Mouse (Mus musculus) lung, embryonic 16.5 days (tissue): ENCODE data around the gene Larp4. TPM values are rescaled to one million over a fixed set of nuclear protein-coding genes. Genes with fewer than 3 reads are reported as not detected.

ENCODE experiments used
- ATAC-seq: fragments of 200-750 bp; cut with Nextera tagmentation; 2 replicates; pipeline ENCODE4 v1.8.0; 2017; ENCODE audit warnings: low read depth, mild to moderate bottlenecking, moderate library complexity
- H3K27ac ChIP-seq: fragments of 300-500 bp; sonication (generic); 2 replicates; pipeline ENCODE4 v1.5.1; 2014; ENCODE audit warnings: mild to moderate bottlenecking, control low read depth, low read length
- H3K27me3 ChIP-seq: fragments of 300-500 bp; sonication (generic); 2 replicates; pipeline ENCODE4 v1.6.1; 2014; ENCODE audit warnings: low read depth, low read length, mixed read lengths; ENCODE audit not compliant: control insufficient read depth, insufficient read depth
- H3K36me3 ChIP-seq: fragments of 300-500 bp; sonication (generic); 2 replicates; pipeline ENCODE4 v1.6.1; 2014; ENCODE audit warnings: low read length; ENCODE audit not compliant: control insufficient read depth, insufficient read depth
- H3K4me1 ChIP-seq: fragments of 300-500 bp; sonication (generic); replicated peaks from 2 replicates; pipeline ENCODE4 v1.6.1; 2014; ENCODE audit warnings: low read length, mixed read lengths; ENCODE audit not compliant: control insufficient read depth, insufficient read depth
- H3K4me2 ChIP-seq: fragments of 300-500 bp; sonication (generic); 2 replicates; pipeline ENCODE4 v1.6.1; 2014; ENCODE audit warnings: low read depth, low read length, control low read depth
- H3K4me3 ChIP-seq: fragments of 300-500 bp; sonication (generic); 2 replicates; pipeline ENCODE4 v1.5.1; 2014; ENCODE audit warnings: mild to moderate bottlenecking, low read length, control low read depth
- H3K9ac ChIP-seq: fragments of 300-500 bp; sonication (generic); 2 replicates; pipeline ENCODE4 v1.6.1; 2014; ENCODE audit warnings: low read length, control low read depth
- H3K9me3 ChIP-seq: fragments of 300-500 bp; sonication (generic); 2 replicates; pipeline ENCODE4 v1.6.1; 2016; ENCODE audit warnings: low read length; ENCODE audit not compliant: control insufficient read depth
- WGBS: fragments of 180-500 bp; shearing (Covaris S2); extraction: QIAGEN DNeasy Blood & Tissue Kit; methylation state at CpG from one replicate; pipeline ENCODE4 v1.1.7; 2014; 5-methylcytosine and 5-hydroxymethylcytosine counted together
- polyA plus RNA-seq: library from polyadenylated mRNA; unstranded; fragments of >200 nt; fragmentation: Nextera tagmentation; extraction: Ambion mirVana; gene quantifications from 2 replicates; pipeline ENCODE4 v1.2.1, GENCODE M21; 2015

The Larp4 gene
- polyA plus RNA-seq, 1 experiment from 2014 or later: 34.6 TPM

GRCm38 (mm10) chr15:100029497-100029896 lies 59.6 kb downstream of the Larp4 start:
- H3K36me3 ChIP-seq: no peaks in the 10 kb centered on the region
- H3K9me3 ChIP-seq: no peaks in the 10 kb centered on the region
- peak overlapping the region; percentile 7; the same call in 1 of the 2 replicates for H3K27ac ChIP-seq
- H3K4me1 ChIP-seq: 0 out of 2 replicates have a peak, but pooled peaks cover 5% of the 10 kb centered on the region
- no peaks in the 10 kb centered on the region for H3K27me3 ChIP-seq
- H3K9ac ChIP-seq: no peak overlapping the region
- H3K4me2 ChIP-seq: no peak overlapping the region
- 41% methylated on average over 8 of the region's 8 CpGs for WGBS
- no peak overlapping the region for H3K4me3 ChIP-seq
- ATAC-seq: peak; percentile 72; the same call in 1 of the 2 replicates

DNA sequence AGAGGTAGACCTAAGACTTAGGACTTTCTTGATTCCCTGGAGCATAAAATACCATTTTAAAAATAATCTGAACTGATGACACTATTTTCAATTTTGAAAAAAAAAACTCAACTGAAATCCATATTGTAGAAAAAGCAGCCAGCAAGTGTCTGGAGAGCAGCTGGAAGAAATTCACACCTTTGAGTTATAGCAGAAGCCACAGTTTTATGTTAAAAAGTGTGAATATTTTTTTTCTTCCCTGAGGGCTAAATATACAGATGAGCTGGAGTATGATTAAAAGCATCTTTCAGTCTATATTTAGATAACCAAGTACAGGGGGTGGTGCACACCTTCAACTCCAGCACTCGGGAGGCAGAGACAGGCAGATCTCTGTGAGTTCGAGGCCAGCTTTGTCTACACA lies 60.0 kb downstream of the Larp4 start:
- H3K36me3 ChIP-seq: no peaks in the 10 kb centered on the region
- WGBS: 85% methylated on average over 2 of the region's 2 CpGs
- H3K9me3 ChIP-seq: no peaks in the 10 kb centered on the region
- H3K27ac ChIP-seq: 0 out of 2 replicates have a peak overlapping the region, but pooled peaks have one; percentile 7
- no peaks in the 10 kb centered on the region for H3K27me3 ChIP-seq
- H3K9ac ChIP-seq: no peak overlapping the region
- H3K4me2 ChIP-seq: no peak overlapping the region
- ATAC-seq: no peak
- H3K4me1 ChIP-seq: 0 out of 2 replicates have a peak, but pooled peaks cover 5% of the 10 kb centered on the region
- no peak overlapping the region for H3K4me3 ChIP-seq

DNA sequence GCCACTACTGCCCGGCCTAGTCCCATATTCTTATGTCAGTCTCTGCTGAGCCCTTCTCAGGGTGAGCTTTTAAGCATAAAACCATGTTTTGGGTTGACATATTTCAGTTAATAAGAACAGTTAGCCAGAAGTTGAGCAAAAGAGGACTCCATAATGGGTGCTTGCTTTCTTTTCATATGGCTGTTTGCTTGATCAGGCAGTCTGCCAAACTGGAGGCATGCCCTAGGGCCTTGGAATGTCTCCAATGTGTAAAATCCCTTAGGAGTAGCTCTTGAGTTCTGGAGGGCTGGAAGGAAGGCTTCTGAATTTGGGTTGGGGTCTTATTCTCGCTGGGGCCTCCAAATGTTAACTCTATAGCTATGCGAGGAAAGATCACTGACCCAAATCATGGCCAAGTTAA lies 62.7 kb downstream of the Larp4 start:
- Histone ChIP-seq H3K9ac (no peak overlapping the region), H3K27me3 (no peaks in the 10 kb centered on the region), H3K4me1 (0 out of 2 replicates have a peak, but pooled peaks cover 5% of the 10 kb centered on the region), H3K36me3 (no peaks in the 10 kb centered on the region), H3K9me3 (no peaks in the 10 kb centered on the region), H3K4me2 (no peak overlapping the region), H3K4me3 (no peak overlapping the region), H3K27ac (peak overlapping the region; percentile 59; the same call in 1 of the 2 replicates)
- WGBS: 72% methylated on average over 3 of the region's 3 CpGs
- ATAC-seq: peak; percentile 67

GRCm38 (mm10) chr15:100038470-100038971 lies 68.7 kb downstream of the Larp4 start, which contains the start of gene Dip2b:
TSS of gene Dip2b (plus strand) at chr15:100038664.
- H3K27me3 ChIP-seq: no peaks in the 10 kb centered on the region
- no peaks in the 10 kb centered on the region for H3K36me3 ChIP-seq
- peak within 1 kb of the TSS; percentile 86 for H3K4me3 ChIP-seq
- peak within 1 kb of the TSS; percentile 68 for H3K4me2 ChIP-seq
- peaks cover 20% of the 10 kb centered on the region for H3K4me1 ChIP-seq
- H3K27ac ChIP-seq: peak within 1 kb of the TSS; percentile 92
- ATAC-seq: peak; percentile 94
- peak within 1 kb of the TSS; percentile 96 for H3K9ac ChIP-seq
- no peaks in the 10 kb centered on the region for H3K9me3 ChIP-seq
- 0% methylated on average over 23 of the region's 68 CpGs for WGBS

DNA sequence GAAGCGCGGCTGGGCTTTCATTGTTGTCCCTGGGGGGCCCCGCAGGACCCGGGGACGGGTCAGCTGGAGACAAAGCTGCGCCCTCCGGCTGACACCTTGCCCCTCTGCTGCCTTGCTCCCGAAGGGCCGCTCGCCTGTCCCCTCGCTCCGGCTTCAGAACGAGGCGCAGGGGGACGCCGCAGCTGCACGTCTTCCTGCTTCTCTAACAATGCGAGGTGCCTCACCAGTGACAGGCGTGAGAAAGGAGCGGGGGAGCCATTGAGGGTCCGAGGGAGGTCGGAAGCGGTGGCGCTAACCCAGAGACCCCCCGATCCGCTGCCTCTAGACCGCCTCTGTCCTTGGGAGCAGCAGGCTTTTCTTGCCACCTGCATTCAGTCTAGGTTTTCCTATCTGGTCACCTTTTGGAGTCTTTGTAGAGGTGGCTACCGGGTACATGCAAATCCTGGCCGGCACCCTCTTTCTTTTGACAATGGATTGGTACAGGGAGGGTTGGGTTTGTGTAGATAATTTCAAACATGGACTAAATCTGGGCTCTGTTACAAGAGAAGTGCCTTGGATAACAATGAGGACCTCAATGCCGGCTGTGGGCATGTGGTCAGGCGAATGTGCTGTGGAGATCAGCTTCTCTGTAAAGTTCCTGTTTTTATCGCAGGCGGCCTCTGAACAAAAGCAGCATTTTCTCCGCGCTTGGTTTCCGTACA lies 69.3 kb downstream of the Larp4 start:
- Histone ChIP-seq H3K36me3 (no peaks in the 10 kb centered on the region), H3K9ac (peak overlapping the region; percentile 96), H3K4me2 (peak overlapping the region; percentile 68), H3K4me1 (peaks cover 20% of the 10 kb centered on the region), H3K4me3 (peak overlapping the region; percentile 86), H3K27ac (peak overlapping the region; percentile 92), H3K27me3 (no peaks in the 10 kb centered on the region), H3K9me3 (no peaks in the 10 kb centered on the region)
- under 1% methylated on average over 36 of the region's 36 CpGs for WGBS
- peak; percentile 62; the same call in 1 of the 2 replicates for ATAC-seq

DNA sequence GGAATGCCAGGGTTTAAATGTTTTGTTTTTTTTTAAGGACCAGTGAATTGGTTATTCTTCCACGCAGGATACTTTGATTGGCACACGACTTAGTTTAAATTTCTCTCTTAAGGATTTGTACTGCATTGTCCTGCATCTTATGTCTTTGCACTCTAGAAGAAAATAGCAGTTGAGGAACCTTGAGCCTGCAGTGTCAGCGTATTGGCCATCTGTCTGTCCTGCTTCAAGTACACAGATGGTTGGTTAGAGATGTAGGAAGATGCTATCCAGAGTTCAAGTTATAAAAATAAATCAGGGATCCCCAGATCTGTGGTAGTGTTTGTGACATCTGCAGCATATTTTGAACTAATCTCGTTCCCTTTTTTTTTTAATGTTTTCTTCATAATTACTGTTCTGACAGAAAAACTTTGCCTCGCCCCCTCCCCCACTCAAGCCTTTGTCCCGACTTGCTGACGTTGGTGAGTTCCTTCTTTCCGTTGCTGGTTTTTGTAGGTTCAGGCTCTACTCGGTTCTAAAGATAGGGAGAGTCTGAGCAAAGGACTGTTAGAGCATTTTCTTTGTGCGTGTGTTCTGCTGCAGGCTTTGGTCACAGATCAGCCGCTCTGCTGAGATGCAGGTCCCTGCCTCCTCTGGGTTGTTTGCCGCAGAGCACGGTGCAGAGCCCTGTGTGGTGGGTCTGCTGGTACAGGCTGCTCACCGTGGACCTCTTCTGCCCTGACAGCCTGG lies 70.8 kb downstream of the Larp4 start:
- no peak for ATAC-seq
- Histone ChIP-seq H3K9me3 (no peaks in the 10 kb centered on the region), H3K9ac (peak overlapping the region; percentile 29; the same call in 1 of the 2 replicates), H3K27ac (no peak overlapping the region), H3K27me3 (no peaks in the 10 kb centered on the region), H3K4me3 (no peak overlapping the region), H3K4me2 (peak overlapping the region; percentile 68; the same call in 1 of the 2 replicates), H3K4me1 (peaks cover 23% of the 10 kb centered on the region), H3K36me3 (no peaks in the 10 kb centered on the region)
- WGBS: 28% methylated on average over 14 of the region's 14 CpGs

GRCm38 (mm10) chr15:100041267-100042047 lies 71.6 kb downstream of the Larp4 start:
- no peak overlapping the region for H3K4me3 ChIP-seq
- H3K9ac ChIP-seq: peak overlapping the region; percentile 29; the same call in 1 of the 2 replicates
- H3K27ac ChIP-seq: 0 out of 2 replicates have a peak overlapping the region, but pooled peaks have one; percentile 2
- no peaks in the 10 kb centered on the region for H3K27me3 ChIP-seq
- peak overlapping the region; percentile 25; the same call in 1 of the 2 replicates for H3K4me2 ChIP-seq
- ATAC-seq: no peak
- H3K9me3 ChIP-seq: no peaks in the 10 kb centered on the region
- peaks cover 26% of the 10 kb centered on the region for H3K4me1 ChIP-seq
- WGBS: 26% methylated on average over 10 of the region's 10 CpGs
- no peaks in the 10 kb centered on the region for H3K36me3 ChIP-seq

DNA sequence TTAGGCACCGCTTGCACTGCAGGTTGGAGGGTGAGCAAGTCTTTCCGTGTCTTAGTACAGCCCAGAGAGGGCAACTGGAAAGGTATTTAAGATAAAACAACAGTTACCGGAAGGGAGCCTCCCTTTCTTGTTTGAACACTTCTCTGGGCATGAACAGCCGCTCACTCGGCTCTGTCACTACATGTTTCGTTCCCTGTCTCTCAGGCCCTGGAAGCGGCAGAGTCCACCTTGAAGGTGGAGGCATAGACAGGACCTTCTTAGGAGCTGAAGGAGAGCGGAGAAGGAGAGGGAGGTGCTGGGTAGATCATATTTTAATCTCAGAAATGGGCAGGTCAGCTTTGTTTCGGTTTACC lies 72.2 kb downstream of the Larp4 start:
- ATAC-seq: no peak
- Histone ChIP-seq H3K36me3 (no peaks in the 10 kb centered on the region), H3K4me1 (peaks cover 26% of the 10 kb centered on the region), H3K27me3 (no peaks in the 10 kb centered on the region), H3K27ac (0 out of 2 replicates have a peak overlapping the region, but pooled peaks have one; percentile 2), H3K4me3 (no peak overlapping the region), H3K9ac (no peak overlapping the region), H3K9me3 (no peaks in the 10 kb centered on the region), H3K4me2 (0 out of 2 replicates have a peak overlapping the region, but pooled peaks have one; percentile 11)
- 45% methylated on average over 9 of the region's 9 CpGs for WGBS
